Mouse (Mus musculus): ENCODE data around the gene P2rx5. TPM values are rescaled to one million over a fixed set of nuclear protein-coding genes. Genes with fewer than 3 reads are reported as not detected.

The P2rx5 gene
- polyA plus RNA-seq, 1 experiment from 2014 or later = 0.93 TPM

- WGBS = 0% methylated on average over 2 of the region's 2 CpGs
- Histone ChIP-seq H3K9ac (ENCODE audit: low read length) (peak overlapping the region; percentile 88), H3K4me2 (ENCODE audit: low read length) (peak overlapping the region; percentile 64), H3K36me3 (ENCODE audit: control insufficient read depth, insufficient read depth, low read length) (peaks cover 20% of the 10 kb centered on the region), H3K4me1 (ENCODE audit: control insufficient read depth, insufficient read depth, low read length) (peaks cover 23% of the 10 kb centered on the region), H3K9me3 (replicated peaks; ENCODE audit: control insufficient read depth, low read length) (no peaks in the 10 kb centered on the region), H3K4me3 (ENCODE audit: low read depth, low read length) (peak overlapping the region; percentile 93), H3K27ac (ENCODE audit: low read depth, low read length) (no peak overlapping the region), H3K27me3 (replicated peaks; ENCODE audit: control insufficient read depth, insufficient read depth, low read length) (no peaks in the 10 kb centered on the region)
- DNase-seq (ENCODE audit: low spot score) = no peak
- ATAC-seq = no peak
These were observed 17.7 kb downstream of the P2rx5 start for GRCm38 (mm10) chr11:73177895-73178294.

DNA sequence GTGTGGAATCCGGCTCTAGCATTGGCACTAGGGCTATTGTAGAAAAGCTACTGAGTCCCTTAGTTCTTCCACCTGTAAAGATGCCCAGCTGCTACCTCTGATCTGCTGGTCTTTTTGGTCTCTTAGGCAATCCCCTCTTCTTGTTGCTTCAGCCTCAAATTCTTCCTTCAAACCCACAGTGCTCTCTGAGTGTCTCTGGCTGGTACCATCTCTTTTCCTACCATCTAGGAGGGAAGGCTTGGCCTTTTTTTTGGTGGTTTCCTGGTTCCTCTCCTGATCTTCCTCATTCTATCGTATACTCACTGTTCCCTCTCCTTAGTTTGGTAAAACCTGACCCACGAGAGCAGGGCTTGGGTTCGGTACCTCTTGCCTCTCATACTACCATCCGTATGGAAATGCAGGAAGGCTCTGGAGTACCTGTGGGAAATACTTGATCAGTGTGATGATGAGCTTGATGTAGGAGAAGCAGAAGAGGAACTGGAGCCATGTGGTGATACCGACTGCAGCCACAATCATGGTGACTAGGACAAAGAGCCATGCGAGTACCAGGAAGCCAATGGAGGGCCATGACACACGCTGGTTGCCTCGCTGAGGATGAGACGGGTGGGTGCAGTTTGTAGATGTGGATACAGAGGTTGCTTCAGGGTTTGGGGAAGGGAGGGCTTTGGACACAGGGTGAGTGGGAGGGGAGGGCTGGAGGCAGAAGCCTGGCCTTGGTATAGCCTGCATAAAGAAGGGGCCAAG is 25.8 kb downstream of the P2rx5 start:
- peaks cover 78% of the 10 kb centered on the region for H3K36me3 ChIP-seq (ENCODE audit: control insufficient read depth, insufficient read depth, low read length)
- no peaks in the 10 kb centered on the region for H3K9me3 ChIP-seq (replicated peaks; ENCODE audit: control insufficient read depth, low read length)
- no peak overlapping the region for H3K9ac ChIP-seq (ENCODE audit: low read length)
- H3K4me3 ChIP-seq (ENCODE audit: low read depth, low read length) = no peak overlapping the region
- no peak overlapping the region for H3K27ac ChIP-seq (ENCODE audit: low read depth, low read length)
- 92% methylated on average over 10 of the region's 10 CpGs for WGBS
- ATAC-seq (no peak), DNase-seq (ENCODE audit: low spot score) (no peak)
- H3K27me3 ChIP-seq (replicated peaks; ENCODE audit: control insufficient read depth, insufficient read depth, low read length) = no peaks in the 10 kb centered on the region
- no peak overlapping the region for H3K4me2 ChIP-seq (ENCODE audit: low read length)
- H3K4me1 ChIP-seq (ENCODE audit: control insufficient read depth, insufficient read depth, low read length) = no peaks in the 10 kb centered on the region

- Histone ChIP-seq H3K4me1 (ENCODE audit: control insufficient read depth, insufficient read depth, low read length) (no peaks in the 10 kb centered on the region), H3K27me3 (replicated peaks; ENCODE audit: control insufficient read depth, insufficient read depth, low read length) (no peaks in the 10 kb centered on the region), H3K9me3 (replicated peaks; ENCODE audit: control insufficient read depth, low read length) (no peaks in the 10 kb centered on the region), H3K4me3 (ENCODE audit: low read depth, low read length) (no peak overlapping the region), H3K27ac (ENCODE audit: low read depth, low read length) (no peak overlapping the region), H3K4me2 (ENCODE audit: low read length) (no peak overlapping the region), H3K9ac (ENCODE audit: low read length) (no peak overlapping the region), H3K36me3 (ENCODE audit: control insufficient read depth, insufficient read depth, low read length) (peaks cover 83% of the 10 kb centered on the region)
- no peak for ATAC-seq
- WGBS = 84% methylated on average over 6 of the region's 6 CpGs
- DNase-seq (ENCODE audit: low spot score) = no peak
These were observed 27.0 kb downstream of the P2rx5 start for GRCm38 (mm10) chr11:73187231-73187630.

- DNase-seq (ENCODE audit: low spot score) = no peak
These were observed 32.8 kb downstream of the P2rx5 start for GRCm38 (mm10) chr11:73193047-73193446.

GRCm38 (mm10) chr11:73194444-73194843 is 34.2 kb downstream of the P2rx5 start:
- peaks cover 30% of the 10 kb centered on the region for H3K36me3 ChIP-seq (ENCODE audit: control insufficient read depth, insufficient read depth, low read length)
- no peak overlapping the region for H3K27ac ChIP-seq (ENCODE audit: low read depth, low read length)
- WGBS = 69% methylated on average over 2 of the region's 2 CpGs
- 0 out of 2 replicates have a peak, but pooled peaks cover 6% of the 10 kb centered on the region for H3K4me1 ChIP-seq (ENCODE audit: control insufficient read depth, insufficient read depth, low read length)
- no peak for DNase-seq (ENCODE audit: low spot score)
- no peak for ATAC-seq
- no peak overlapping the region for H3K9ac ChIP-seq (ENCODE audit: low read length)
- no peaks in the 10 kb centered on the region for H3K9me3 ChIP-seq (replicated peaks; ENCODE audit: control insufficient read depth, low read length)
- H3K27me3 ChIP-seq (replicated peaks; ENCODE audit: control insufficient read depth, insufficient read depth, low read length) = no peaks in the 10 kb centered on the region
- H3K4me3 ChIP-seq (ENCODE audit: low read depth, low read length) = no peak overlapping the region
- H3K4me2 ChIP-seq (ENCODE audit: low read length) = no peak overlapping the region

More at GRCm38 (mm10) chr11:73193047-73193446, 32.8 kb downstream of the P2rx5 start:
- WGBS = 83% methylated on average over 6 of the region's 6 CpGs
- Histone ChIP-seq H3K4me1 (ENCODE audit: control insufficient read depth, insufficient read depth, low read length) (0 out of 2 replicates have a peak, but pooled peaks cover 4% of the 10 kb centered on the region), H3K27me3 (replicated peaks; ENCODE audit: control insufficient read depth, insufficient read depth, low read length) (no peaks in the 10 kb centered on the region), H3K27ac (ENCODE audit: low read depth, low read length) (no peak overlapping the region), H3K36me3 (ENCODE audit: control insufficient read depth, insufficient read depth, low read length) (peaks cover 43% of the 10 kb centered on the region), H3K4me2 (ENCODE audit: low read length) (no peak overlapping the region), H3K9me3 (replicated peaks; ENCODE audit: control insufficient read depth, low read length) (no peaks in the 10 kb centered on the region), H3K4me3 (ENCODE audit: low read depth, low read length) (no peak overlapping the region), H3K9ac (ENCODE audit: low read length) (no peak overlapping the region)
- no peak for ATAC-seq

DNA sequence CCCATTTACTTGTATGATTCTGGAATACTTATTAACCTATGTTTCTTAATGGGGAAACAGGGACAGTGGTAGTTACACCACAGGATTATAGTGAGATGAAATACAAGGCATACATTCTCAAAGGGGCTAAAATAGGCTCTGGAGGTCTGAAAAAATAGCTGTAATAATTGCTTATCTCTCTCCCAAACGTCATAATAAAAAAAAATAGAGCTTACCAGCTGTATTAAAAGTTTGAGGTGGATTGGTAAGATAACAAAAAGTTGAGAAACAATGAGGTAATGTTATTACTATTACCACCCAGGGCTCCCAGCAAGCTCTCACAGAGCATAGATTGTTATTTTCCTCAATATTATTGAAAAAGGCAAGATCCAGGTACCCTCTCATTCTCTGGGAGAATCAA is 38.0 kb downstream of the P2rx5 start:
- peak overlapping the region; percentile 84 for H3K4me2 ChIP-seq (ENCODE audit: low read length)
- H3K27ac ChIP-seq (ENCODE audit: low read depth, low read length) = no peak overlapping the region
- no peaks in the 10 kb centered on the region for H3K36me3 ChIP-seq (ENCODE audit: control insufficient read depth, insufficient read depth, low read length)
- H3K9me3 ChIP-seq (replicated peaks; ENCODE audit: control insufficient read depth, low read length) = no peaks in the 10 kb centered on the region
- no peaks in the 10 kb centered on the region for H3K27me3 ChIP-seq (replicated peaks; ENCODE audit: control insufficient read depth, insufficient read depth, low read length)
- H3K4me3 ChIP-seq (ENCODE audit: low read depth, low read length) = peak overlapping the region; percentile 58
- DNase-seq (ENCODE audit: low spot score) = no peak
- WGBS = 10% methylated on average over 1 of the region's 1 CpGs
- H3K9ac ChIP-seq (ENCODE audit: low read length) = peak overlapping the region; percentile 77
- ATAC-seq = no peak
- H3K4me1 ChIP-seq (ENCODE audit: control insufficient read depth, insufficient read depth, low read length) = 0 out of 2 replicates have a peak, but pooled peaks cover 6% of the 10 kb centered on the region

GRCm38 (mm10) chr11:73198603-73199229 is 38.5 kb downstream of the P2rx5 start, which contains the start of gene Ctns:
Gene Ctns (minus strand): TSS chr11:73199042.
- H3K4me2 ChIP-seq (ENCODE audit: low read length) = peak within 1 kb of the TSS; percentile 84
- H3K9ac ChIP-seq (ENCODE audit: low read length) = peak within 1 kb of the TSS; percentile 77
- H3K4me3 ChIP-seq (ENCODE audit: low read depth, low read length) = peak within 1 kb of the TSS; percentile 58
- 0 out of 2 replicates have a peak, but pooled peaks cover 6% of the 10 kb centered on the region for H3K4me1 ChIP-seq (ENCODE audit: control insufficient read depth, insufficient read depth, low read length)
- peak; percentile 94 for DNase-seq (ENCODE audit: low spot score)
- peak; percentile 96 for ATAC-seq
- no peaks in the 10 kb centered on the region for H3K36me3 ChIP-seq (ENCODE audit: control insufficient read depth, insufficient read depth, low read length)
- no peaks in the 10 kb centered on the region for H3K9me3 ChIP-seq (replicated peaks; ENCODE audit: control insufficient read depth, low read length)
- no peak within 1 kb of the TSS for H3K27ac ChIP-seq (ENCODE audit: low read depth, low read length)
- WGBS = under 1% methylated on average over 22 of the region's 22 CpGs
- H3K27me3 ChIP-seq (replicated peaks; ENCODE audit: control insufficient read depth, insufficient read depth, low read length) = no peaks in the 10 kb centered on the region

GRCm38 (mm10) chr11:73199230-73199712 is 39.0 kb downstream of the P2rx5 start, which contains the start of gene Shpk:
Gene Shpk (plus strand): TSS chr11:73199460.
- H3K9ac ChIP-seq (ENCODE audit: low read length) = peak within 1 kb of the TSS; percentile 77
- DNase-seq (ENCODE audit: low spot score) (peak; percentile 98), ATAC-seq (peak; percentile 98)
- H3K27ac ChIP-seq (ENCODE audit: low read depth, low read length) = no peak within 1 kb of the TSS
- H3K27me3 ChIP-seq (replicated peaks; ENCODE audit: control insufficient read depth, insufficient read depth, low read length) = no peaks in the 10 kb centered on the region
- 0 out of 2 replicates have a peak, but pooled peaks cover 6% of the 10 kb centered on the region for H3K4me1 ChIP-seq (ENCODE audit: control insufficient read depth, insufficient read depth, low read length)
- WGBS = under 1% methylated on average over 31 of the region's 32 CpGs
- H3K9me3 ChIP-seq (replicated peaks; ENCODE audit: control insufficient read depth, low read length) = no peaks in the 10 kb centered on the region
- peak within 1 kb of the TSS; percentile 58 for H3K4me3 ChIP-seq (ENCODE audit: low read depth, low read length)
- H3K36me3 ChIP-seq (ENCODE audit: control insufficient read depth, insufficient read depth, low read length) = no peaks in the 10 kb centered on the region
- peak within 1 kb of the TSS; percentile 84 for H3K4me2 ChIP-seq (ENCODE audit: low read length)

Data from forebrain, embryonic 14.5 days (tissue).